Mouse (Mus musculus): ENCODE measurements around the gene Zfp345. TPM values are rescaled to one million over a fixed set of nuclear protein-coding genes. Genes with fewer than 3 reads are reported as not detected.

Gene Zfp345
- polyA plus RNA-seq (2017; shearing (Covaris generic)) = not detected

DNA sequence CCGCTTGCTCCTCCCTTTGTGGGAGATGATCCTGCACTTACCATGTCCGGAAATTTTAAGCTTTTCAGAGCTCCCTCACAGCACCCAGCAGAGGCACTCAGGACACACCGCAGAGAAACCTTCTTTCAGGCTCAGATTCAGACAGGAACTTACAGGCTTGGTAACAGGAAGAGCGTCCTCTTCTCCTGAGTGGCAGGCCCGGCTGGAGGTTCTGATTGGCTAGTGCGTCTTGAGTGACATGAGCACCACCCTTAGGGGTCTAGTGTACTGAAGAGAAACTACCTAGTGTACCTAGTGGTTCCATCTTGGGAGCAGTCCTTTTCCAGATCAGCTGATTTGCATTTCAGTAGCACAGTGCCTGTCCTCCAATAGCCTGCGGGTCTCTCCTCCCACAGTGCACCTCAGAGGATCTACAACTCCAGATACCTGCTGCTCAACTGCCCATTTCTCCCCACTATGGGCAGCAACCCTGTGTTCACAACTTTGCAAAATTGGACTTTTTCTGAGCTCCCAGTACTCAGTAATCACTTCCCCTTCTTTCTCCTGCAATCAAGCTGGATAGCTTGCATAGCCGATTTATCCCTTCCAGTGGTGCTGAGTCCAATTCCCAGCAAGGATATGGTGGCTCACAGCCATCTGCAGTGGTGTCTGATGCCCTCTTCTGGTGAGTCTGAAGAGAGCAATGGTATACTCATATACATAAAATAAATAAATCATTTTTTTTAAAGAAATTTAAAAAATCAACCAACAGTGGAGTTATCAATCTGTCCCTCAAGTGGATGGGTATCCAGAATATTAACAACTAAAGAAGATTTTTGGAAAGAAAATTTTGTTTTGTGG lies at the start of gene Zfp345:
TSS of gene Zfp345 (minus strand) at position 153 of the 840 bp plus-strand sequence.

DNA sequence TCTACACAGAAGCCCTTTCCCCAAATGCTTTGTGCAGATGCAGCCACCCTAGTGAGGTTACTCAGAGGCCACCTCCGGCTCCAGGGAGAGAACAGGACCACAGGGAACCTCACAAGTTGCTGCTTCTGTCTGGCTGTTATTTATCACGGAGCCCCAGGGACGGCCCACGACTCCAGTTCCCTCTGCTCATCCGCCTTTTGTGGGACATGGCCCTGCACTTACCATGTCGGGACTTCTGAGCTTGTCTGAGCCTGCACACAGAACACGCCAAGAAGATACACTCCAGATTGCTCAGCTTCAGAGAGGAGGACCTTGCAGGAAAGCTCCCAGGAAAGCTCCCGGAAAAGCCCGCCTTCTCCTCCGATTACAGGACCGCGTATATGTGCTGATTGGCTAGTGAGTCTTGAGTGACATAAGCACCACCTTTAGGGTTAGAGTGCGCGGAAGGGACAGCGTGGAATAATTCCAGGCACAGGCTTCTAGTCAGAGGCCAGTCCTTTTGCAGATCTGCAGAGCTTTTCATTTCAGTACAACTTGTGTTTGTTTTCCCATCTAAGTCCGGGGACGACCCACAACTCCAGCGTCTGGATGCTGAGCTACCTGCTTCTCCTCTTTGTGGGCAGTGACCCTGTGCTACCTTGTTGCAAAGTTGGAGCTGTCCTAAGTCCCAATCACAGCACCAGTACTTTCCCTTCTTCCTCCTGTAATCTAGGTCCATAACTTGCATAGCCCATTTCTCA lies 33.5 kb downstream of the Zfp345 start, which contains the start of gene Zfp442:
TSS of gene Zfp442 (minus strand) at position 307 of the 740 bp plus-strand sequence.

Other genes with a start within 250 kb of the Zfp345 start
- 8.9 TPM for gene Gm21994, start 229.5 kb downstream of the Zfp345 start, polyA plus RNA-seq (2017; shearing (Covaris generic))
- not detected for gene Gm14124, start 227.6 kb downstream of the Zfp345 start, polyA plus RNA-seq (2017; shearing (Covaris generic))
- 5.0 TPM for gene Gm10130, start 161.4 kb downstream of the Zfp345 start, polyA plus RNA-seq (2017; shearing (Covaris generic))
- gene 3300002I08Rik, start 122.3 kb downstream of the Zfp345 start, polyA plus RNA-seq (2017; shearing (Covaris generic)) = 3.5 TPM
- gene Zfp442, start 33.6 kb downstream of the Zfp345 start, polyA plus RNA-seq (2017; shearing (Covaris generic)) = 1.5 TPM
- gene Cst7, start 85.3 kb upstream of the Zfp345 start, polyA plus RNA-seq (2017; shearing (Covaris generic)) = 22.7 TPM
- gene Apmap, start 123.5 kb upstream of the Zfp345 start, polyA plus RNA-seq (2017; shearing (Covaris generic)) = 37.4 TPM
- 56.7 TPM for gene Acss1, start 183.4 kb upstream of the Zfp345 start, polyA plus RNA-seq (2017; shearing (Covaris generic))
- not detected for gene Vsx1, start 204.3 kb upstream of the Zfp345 start, polyA plus RNA-seq (2017; shearing (Covaris generic))